Mouse (Mus musculus) liver, embryonic 13.5 days (tissue): ENCODE data around the gene Traf3ip2. TPM values are rescaled to one million over a fixed set of nuclear protein-coding genes. Genes with fewer than 3 reads are reported as not detected.

Experiments
- ATAC-seq: fragments of 200-750 bp; cut with Nextera tagmentation; 2 replicates; pipeline ENCODE4 v1.8.0; 2017; ENCODE audit warnings: low read depth, mild to moderate bottlenecking, moderate number of reproducible peaks, moderate library complexity
- DNase-seq: peaks from one replicate; pipeline ENCODE4 v3.0.0; 2022
- H3K27ac ChIP-seq: fragments of 300-500 bp; sonication (generic); 2 replicates; pipeline ENCODE4 v1.5.1; 2015; ENCODE audit warnings: moderate library complexity, mild to moderate bottlenecking, inconsistent platforms
- H3K27me3 ChIP-seq: fragments of 300-500 bp; sonication (generic); 2 replicates; pipeline ENCODE4 v1.6.1; 2015; ENCODE audit warnings: mild to moderate bottlenecking, inconsistent platforms
- H3K36me3 ChIP-seq: fragments of 300-500 bp; sonication (generic); 2 replicates; pipeline ENCODE4 v1.6.1; 2015; ENCODE audit warnings: mild to moderate bottlenecking, inconsistent platforms
- H3K4me1 ChIP-seq: fragments of 300-500 bp; sonication (generic); replicated peaks from 2 replicates; pipeline ENCODE4 v1.6.1; 2015; ENCODE audit warnings: inconsistent platforms
- H3K4me2 ChIP-seq: fragments of 300-500 bp; sonication (generic); 2 replicates; pipeline ENCODE4 v1.6.1; 2015; ENCODE audit warnings: inconsistent platforms, mild to moderate bottlenecking, moderate library complexity
- H3K4me3 ChIP-seq: fragments of 300-500 bp; sonication (generic); replicated peaks from 2 replicates; pipeline ENCODE4 v1.5.1; 2015; ENCODE audit warnings: mild to moderate bottlenecking, inconsistent platforms
- H3K9ac ChIP-seq: fragments of 300-500 bp; sonication (generic); 2 replicates; pipeline ENCODE4 v1.6.1; 2015; ENCODE audit warnings: mild to moderate bottlenecking, inconsistent platforms
- H3K9me3 ChIP-seq: fragments of 300-500 bp; sonication (generic); replicated peaks from 2 replicates; pipeline ENCODE4 v1.6.1; 2016; ENCODE audit warnings: inconsistent platforms
- WGBS: fragments of 180-500 bp; shearing (Covaris S2); methylation state at CpG from one replicate; pipeline ENCODE4 v1.1.7; 2015; ENCODE audit not compliant: insufficient replicate concordance; 5-methylcytosine and 5-hydroxymethylcytosine counted together
- polyA plus RNA-seq: library from polyadenylated mRNA; unstranded; fragments of >200 nt; fragmentation: Nextera tagmentation; extraction: Ambion mirVana; gene quantifications from 2 replicates; pipeline ENCODE4 v1.2.1, GENCODE M21; 2015

The Traf3ip2 gene
- polyA plus RNA-seq, 1 experiment from 2014 or later = 1.9 TPM

GRCm38 (mm10) chr10:39587290-39587925 is 25.3 kb upstream of the Traf3ip2 start:
- Histone ChIP-seq H3K4me3 (no peak overlapping the region), H3K9ac (no peak overlapping the region), H3K36me3 (no peaks in the 10 kb centered on the region), H3K4me1 (no peaks in the 10 kb centered on the region), H3K4me2 (no peak overlapping the region), H3K27me3 (no peaks in the 10 kb centered on the region), H3K9me3 (no peaks in the 10 kb centered on the region), H3K27ac (no peak overlapping the region)
- DNase-seq (no peak), ATAC-seq (no peak)
- 50% methylated on average over 5 of the region's 5 CpGs for WGBS

GRCm38 (mm10) chr10:39587973-39588746 is 24.6 kb upstream of the Traf3ip2 start:
- DNase-seq (no peak), ATAC-seq (no peak)
- no peak overlapping the region for H3K4me2 ChIP-seq
- no peak overlapping the region for H3K27ac ChIP-seq
- no peaks in the 10 kb centered on the region for H3K9me3 ChIP-seq
- H3K9ac ChIP-seq = no peak overlapping the region
- no peaks in the 10 kb centered on the region for H3K4me1 ChIP-seq
- no peak overlapping the region for H3K4me3 ChIP-seq
- H3K27me3 ChIP-seq = no peaks in the 10 kb centered on the region
- H3K36me3 ChIP-seq = no peaks in the 10 kb centered on the region
- WGBS = 60% methylated on average over 8 of the region's 8 CpGs

DNA sequence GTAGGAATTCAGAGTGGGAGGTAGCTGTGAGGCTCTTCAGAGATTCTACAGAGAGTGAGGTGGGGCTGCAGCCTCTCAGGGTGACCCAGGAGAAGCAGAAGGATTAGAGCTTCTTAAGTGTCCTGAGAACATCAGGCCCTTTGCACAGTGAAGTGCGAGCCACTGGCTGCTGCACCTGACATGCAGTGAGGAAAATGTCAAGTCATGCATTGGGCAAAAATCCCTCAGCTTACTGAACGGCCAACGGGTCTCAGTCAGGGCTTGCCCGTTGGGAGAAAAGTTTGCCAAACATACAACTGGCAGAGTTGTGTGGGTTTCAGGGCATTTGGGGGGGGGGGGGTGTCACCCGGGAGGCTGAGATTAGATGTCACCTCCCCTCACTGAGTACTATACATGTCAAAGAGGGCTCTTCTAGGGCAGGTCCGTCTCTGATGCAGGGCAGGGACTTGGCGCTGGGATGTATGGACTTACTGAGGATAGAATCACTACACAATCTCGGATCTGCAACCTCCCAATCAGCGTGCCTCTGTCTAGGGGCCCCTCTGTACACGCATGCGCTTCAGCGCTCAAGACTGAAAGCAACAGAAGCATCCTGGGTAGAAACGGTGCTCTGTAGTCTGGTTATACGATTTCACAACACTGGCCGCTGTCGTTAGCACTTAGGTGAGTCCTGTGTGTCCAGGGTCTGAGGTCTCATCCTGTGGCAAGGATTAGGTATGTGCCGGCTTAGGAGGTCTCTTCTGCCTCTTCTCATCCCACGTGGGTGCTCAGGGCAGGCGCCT is 22.8 kb upstream of the Traf3ip2 start:
- Histone ChIP-seq H3K27ac (no peak overlapping the region), H3K4me3 (no peak overlapping the region), H3K4me2 (no peak overlapping the region), H3K4me1 (no peaks in the 10 kb centered on the region), H3K9ac (no peak overlapping the region), H3K36me3 (no peaks in the 10 kb centered on the region), H3K27me3 (no peaks in the 10 kb centered on the region), H3K9me3 (0 out of 2 replicates have a peak, but pooled peaks cover 4% of the 10 kb centered on the region)
- WGBS = 66% methylated on average over 19 of the region's 19 CpGs
- DNase-seq = no peak
- no peak for ATAC-seq

DNA sequence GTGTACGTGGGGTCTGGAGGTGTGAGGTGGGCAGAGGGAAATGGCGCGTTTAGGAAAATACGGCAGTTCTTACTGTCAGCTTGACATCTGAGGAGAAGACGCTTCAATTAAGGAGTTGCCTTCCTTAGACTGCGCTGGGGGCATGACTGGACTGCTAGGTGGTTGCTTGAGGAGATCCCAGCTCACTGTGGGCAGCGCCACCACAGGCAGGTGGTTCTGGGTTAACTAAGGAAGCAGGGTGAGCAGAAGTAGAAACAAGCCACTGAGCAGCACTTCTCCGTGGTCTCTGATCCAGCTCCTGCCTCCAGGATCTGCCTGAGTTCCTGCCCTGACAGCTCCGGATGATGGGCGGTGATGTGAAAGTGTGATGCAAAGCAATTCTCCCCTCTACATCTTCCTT is 22.1 kb upstream of the Traf3ip2 start:
- 71% methylated on average over 10 of the region's 10 CpGs for WGBS
- Histone ChIP-seq H3K4me1 (no peaks in the 10 kb centered on the region), H3K36me3 (no peaks in the 10 kb centered on the region), H3K4me3 (no peak overlapping the region), H3K27me3 (no peaks in the 10 kb centered on the region), H3K4me2 (no peak overlapping the region), H3K27ac (no peak overlapping the region), H3K9me3 (0 out of 2 replicates have a peak, but pooled peaks cover 4% of the 10 kb centered on the region), H3K9ac (no peak overlapping the region)
- DNase-seq = no peak
- ATAC-seq = no peak

DNA sequence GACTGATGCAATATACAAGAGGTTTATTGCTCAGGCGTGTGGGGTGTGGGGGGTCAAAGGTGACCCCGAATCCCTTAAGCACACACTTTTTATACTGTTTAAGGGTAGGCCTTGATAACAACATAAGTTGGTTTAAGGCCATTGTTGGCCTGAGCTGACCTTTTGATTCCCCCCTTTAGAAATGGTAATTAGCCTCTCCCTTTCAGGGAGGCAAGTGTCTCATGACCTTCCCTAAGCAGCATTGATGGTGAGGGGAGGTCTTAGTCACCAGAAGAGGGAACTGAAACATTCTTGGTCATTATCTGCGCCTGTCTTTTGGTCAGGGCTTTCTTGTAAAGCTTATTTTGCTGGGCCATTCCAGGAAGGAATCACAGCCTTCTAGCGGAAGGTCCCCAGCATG is 20.2 kb upstream of the Traf3ip2 start:
- Histone ChIP-seq H3K4me3 (no peak overlapping the region), H3K9me3 (0 out of 2 replicates have a peak, but pooled peaks cover 4% of the 10 kb centered on the region), H3K4me2 (no peak overlapping the region), H3K36me3 (no peaks in the 10 kb centered on the region), H3K27me3 (no peaks in the 10 kb centered on the region), H3K27ac (no peak overlapping the region), H3K9ac (no peak overlapping the region), H3K4me1 (no peaks in the 10 kb centered on the region)
- WGBS = 68% methylated on average over 4 of the region's 4 CpGs
- ATAC-seq (no peak), DNase-seq (no peak)

DNA sequence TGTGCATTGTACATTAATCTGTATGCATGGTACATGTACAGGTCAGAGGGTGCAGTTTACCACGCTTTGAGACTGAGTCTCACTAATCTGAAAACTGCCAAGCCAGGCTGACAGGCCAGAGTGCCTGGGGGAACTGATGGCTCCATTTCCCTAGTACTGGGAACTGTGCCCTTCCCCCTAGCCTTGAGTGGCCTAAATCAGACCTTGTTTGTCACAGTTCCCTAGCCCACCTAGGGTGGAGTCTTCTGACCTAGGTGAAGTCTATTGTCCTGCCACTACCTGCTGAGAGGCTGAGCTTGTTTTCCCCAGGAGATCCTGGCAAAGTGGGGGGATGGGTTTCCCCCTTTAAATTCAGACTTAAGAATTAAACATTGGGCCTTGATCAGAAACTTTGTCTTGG is 18.0 kb upstream of the Traf3ip2 start:
- no peak for DNase-seq
- H3K36me3 ChIP-seq = no peaks in the 10 kb centered on the region
- no peaks in the 10 kb centered on the region for H3K4me1 ChIP-seq
- H3K4me3 ChIP-seq = no peak overlapping the region
- 0 out of 2 replicates have a peak, but pooled peaks cover 4% of the 10 kb centered on the region for H3K9me3 ChIP-seq
- H3K9ac ChIP-seq = no peak overlapping the region
- no peak overlapping the region for H3K4me2 ChIP-seq
- WGBS = 41% methylated on average over 1 of the region's 1 CpGs
- ATAC-seq = no peak
- no peaks in the 10 kb centered on the region for H3K27me3 ChIP-seq
- H3K27ac ChIP-seq = no peak overlapping the region

DNA sequence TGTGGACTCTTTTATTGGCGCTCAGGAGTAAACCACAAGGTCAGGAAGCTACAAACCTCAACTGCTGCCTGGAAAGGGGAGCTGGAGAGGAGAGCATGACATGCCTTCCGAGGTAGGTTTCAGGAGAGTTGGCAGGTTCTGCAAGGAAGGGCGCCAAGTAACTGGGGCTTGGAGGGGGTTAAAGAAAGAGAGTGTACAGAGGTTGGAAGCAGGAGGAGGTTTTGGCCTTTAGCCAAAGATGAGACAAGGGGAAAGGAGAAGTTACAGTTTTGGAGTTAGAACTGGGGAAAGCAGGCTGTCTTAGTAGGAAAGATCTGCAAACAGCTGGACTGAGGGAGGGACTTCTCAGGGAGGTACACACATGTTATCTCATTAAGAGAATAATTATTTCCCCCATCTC is 16.9 kb upstream of the Traf3ip2 start:
- Histone ChIP-seq H3K9me3 (0 out of 2 replicates have a peak, but pooled peaks cover 4% of the 10 kb centered on the region), H3K4me2 (no peak overlapping the region), H3K27ac (no peak overlapping the region), H3K9ac (no peak overlapping the region), H3K4me1 (no peaks in the 10 kb centered on the region), H3K27me3 (no peaks in the 10 kb centered on the region), H3K36me3 (no peaks in the 10 kb centered on the region), H3K4me3 (no peak overlapping the region)
- ATAC-seq = no peak
- WGBS = 10% methylated on average over 3 of the region's 3 CpGs
- DNase-seq = no peak

DNA sequence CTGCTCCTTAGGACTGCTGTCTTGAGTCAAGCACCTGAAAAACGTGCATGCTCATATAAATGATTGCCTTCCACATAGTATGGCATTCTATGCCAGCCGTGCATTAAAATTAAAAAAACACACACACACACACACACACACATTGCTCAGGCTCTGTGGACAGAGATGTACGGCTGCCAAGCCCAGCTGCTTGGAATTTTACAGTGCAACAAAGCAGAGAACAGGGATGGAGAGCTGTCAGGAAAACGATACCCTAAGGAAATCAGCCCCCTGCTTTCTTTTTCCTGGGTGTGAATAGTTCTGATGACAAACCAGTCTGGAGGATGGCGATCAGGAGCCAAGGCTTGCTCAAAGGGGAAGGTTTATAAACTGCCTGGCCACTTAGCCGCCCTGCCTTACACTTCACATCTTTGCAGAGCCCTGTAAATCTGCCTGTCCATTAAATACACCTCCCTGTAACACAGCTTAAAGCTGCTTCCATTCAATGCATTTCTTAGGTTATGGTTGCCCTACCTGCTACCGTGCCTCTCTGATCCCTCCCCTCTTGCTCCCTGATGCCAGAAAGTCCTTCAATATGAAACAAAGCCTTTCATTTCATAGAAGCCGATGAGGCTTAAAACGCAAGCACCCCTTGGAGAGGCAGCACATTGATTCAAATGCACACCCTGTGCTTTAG is 15.5 kb upstream of the Traf3ip2 start:
- Histone ChIP-seq H3K9ac (no peak overlapping the region), H3K27me3 (no peaks in the 10 kb centered on the region), H3K4me1 (no peaks in the 10 kb centered on the region), H3K27ac (no peak overlapping the region), H3K9me3 (0 out of 2 replicates have a peak, but pooled peaks cover 4% of the 10 kb centered on the region), H3K4me2 (no peak overlapping the region), H3K4me3 (no peak overlapping the region), H3K36me3 (no peaks in the 10 kb centered on the region)
- ATAC-seq (no peak), DNase-seq (no peak)
- WGBS = 48% methylated on average over 9 of the region's 9 CpGs

- H3K9ac ChIP-seq = no peak overlapping the region
Observed at GRCm38 (mm10) chr10:39597792-39598183, 14.9 kb upstream of the Traf3ip2 start.

DNA sequence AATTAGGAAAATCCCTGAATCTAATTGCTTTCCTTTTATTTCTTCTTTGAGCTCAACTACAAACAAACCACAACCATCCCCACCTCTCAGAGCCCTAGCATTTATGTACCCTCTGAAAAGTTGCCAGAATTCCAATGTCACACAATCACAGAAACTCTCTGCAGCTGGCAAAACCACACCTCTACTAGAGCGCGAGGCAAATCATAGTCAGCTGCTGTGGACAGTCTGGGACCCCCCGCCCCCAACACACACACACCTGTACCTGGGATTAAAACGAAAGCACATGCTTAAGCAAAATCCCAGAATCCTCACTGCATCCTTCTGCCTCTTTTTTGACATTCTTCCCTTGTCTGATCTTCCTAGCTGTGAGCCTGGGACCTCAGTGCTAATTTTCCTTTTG is 13.1 kb upstream of the Traf3ip2 start:
- Histone ChIP-seq H3K9ac (no peak overlapping the region), H3K4me1 (no peaks in the 10 kb centered on the region), H3K27ac (no peak overlapping the region), H3K4me2 (no peak overlapping the region), H3K27me3 (no peaks in the 10 kb centered on the region), H3K4me3 (no peak overlapping the region), H3K36me3 (no peaks in the 10 kb centered on the region), H3K9me3 (no peaks in the 10 kb centered on the region)
- no peak for ATAC-seq
- 68% methylated on average over 4 of the region's 4 CpGs for WGBS
- DNase-seq = no peak

More at GRCm38 (mm10) chr10:39597792-39598183, 14.9 kb upstream of the Traf3ip2 start:
- no peak overlapping the region for H3K27ac ChIP-seq
- DNase-seq (no peak), ATAC-seq (no peak)
- no peaks in the 10 kb centered on the region for H3K36me3 ChIP-seq
- 0 out of 2 replicates have a peak, but pooled peaks cover 4% of the 10 kb centered on the region for H3K9me3 ChIP-seq
- H3K27me3 ChIP-seq = no peaks in the 10 kb centered on the region
- no peak overlapping the region for H3K4me2 ChIP-seq
- no peak overlapping the region for H3K4me3 ChIP-seq
- H3K4me1 ChIP-seq = no peaks in the 10 kb centered on the region
- 44% methylated on average over 3 of the region's 3 CpGs for WGBS

GRCm38 (mm10) chr10:39600115-39600514 is 12.6 kb upstream of the Traf3ip2 start:
- no peaks in the 10 kb centered on the region for H3K36me3 ChIP-seq
- DNase-seq (no peak), ATAC-seq (no peak)
- H3K9ac ChIP-seq = no peak overlapping the region
- 30% methylated on average over 1 of the region's 1 CpGs for WGBS
- no peak overlapping the region for H3K4me2 ChIP-seq
- H3K9me3 ChIP-seq = no peaks in the 10 kb centered on the region
- no peaks in the 10 kb centered on the region for H3K4me1 ChIP-seq
- no peak overlapping the region for H3K27ac ChIP-seq
- H3K4me3 ChIP-seq = no peak overlapping the region
- no peaks in the 10 kb centered on the region for H3K27me3 ChIP-seq
